Mouse (Mus musculus) G1E (cell line): ENCODE measurements around the gene Dscam. TPM values are rescaled to one million over a fixed set of nuclear protein-coding genes. Genes with fewer than 3 reads are reported as not detected.

Experiments
- ATAC-seq: 2 replicates; pipeline ENCODE4 v1.8.0; 2016; ENCODE audit warnings: mild to moderate bottlenecking; ENCODE audit not compliant: insufficient number of reproducible peaks, poor library complexity, low FRiP score, severe bottlenecking; ENCODE audit errors: extremely low read depth
- DNase-seq: peaks from one replicate; pipeline ENCODE4 v3.0.0; 2012; ENCODE audit warnings: low spot score
- H3K27me3 ChIP-seq: 2 replicates; pipeline ENCODE4 v1.6.1; 2012; ENCODE audit warnings: mild to moderate bottlenecking, low read length, inconsistent platforms; ENCODE audit not compliant: insufficient read depth
- H3K36me3 ChIP-seq: replicated peaks from 2 replicates; pipeline ENCODE3; 2012; ENCODE audit warnings: mild to moderate bottlenecking, inconsistent platforms
- H3K4me1 ChIP-seq: 2 replicates; pipeline ENCODE4 v1.6.1; 2012; ENCODE audit warnings: low read depth, low read length, inconsistent platforms, mixed read lengths; ENCODE audit not compliant: insufficient read depth
- H3K4me3 ChIP-seq: 2 replicates; pipeline ENCODE4 v1.5.1; 2012; ENCODE audit warnings: low read depth, mild to moderate bottlenecking, inconsistent platforms, low read length, moderate library complexity, mixed read lengths
- H3K9me3 ChIP-seq: replicated peaks from 2 replicates; pipeline ENCODE4 v1.6.1; 2012; ENCODE audit warnings: inconsistent platforms
- CTCF ChIP-seq: IDR thresholded peaks from 2 replicates; pipeline ENCODE4 v1.5.1; 2012; ENCODE audit warnings: low read depth, low read length, inconsistent platforms, mixed read lengths
- GATA1 ChIP-seq: IDR thresholded peaks from 2 replicates; pipeline ENCODE4 v1.6.1; 2012; ENCODE audit warnings: borderline replicate concordance, low read length, inconsistent platforms, mixed read lengths
- GATA2 ChIP-seq: IDR thresholded peaks from 2 replicates; pipeline ENCODE4 v1.6.1; 2012; ENCODE audit warnings: low read depth, low read length, inconsistent platforms, borderline replicate concordance
- POLR2AphosphoS5 ChIP-seq: IDR thresholded peaks from 2 replicates; pipeline ENCODE4 v1.6.1; 2012; ENCODE audit warnings: low read depth, low read length, inconsistent platforms; ENCODE audit not compliant: insufficient replicate concordance
- TAL1 ChIP-seq: conservative IDR thresholded peaks from 2 replicates; pipeline ENCODE4 v1.6.1; 2012; ENCODE audit warnings: low read depth, low read length, inconsistent platforms, mixed read lengths
- polyA plus RNA-seq: library from polyadenylated mRNA; stranded (reverse); fragments of >175 nt; gene quantifications from 2 replicates; pipeline ENCODE4 v1.2.3, GENCODE M21; 2012
- total RNA-seq, 2 experiments: library from RNA; stranded (forward) in 1 of 2; stranded (reverse) in 1 of 2; fragments of 200-1000 nt in 1 of 2; fragments of >200 nt in 1 of 2; fragmentation: Nextera tagmentation in 1 of 2; gene quantifications; 2 replicates each; pipeline ENCODE4 v1.2.3; 2014 to 2017

The Dscam gene
- total and polyA plus RNA-seq, 3 experiments: under 0.01 TPM; not detected in 2

- Histone ChIP-seq H3K4me1 (no peaks in the 10 kb centered on the region), H3K4me3 (no peak overlapping the region), H3K9me3 (no peaks in the 10 kb centered on the region), H3K27me3 (no peaks in the 10 kb centered on the region), H3K36me3 (no peaks in the 10 kb centered on the region)
- no peak for ATAC-seq
- TF ChIP-seq CTCF: no peak
- TF ChIP-seq TAL1: no peak
- no peak for TF ChIP-seq GATA1
- TF ChIP-seq GATA2: no peak
- no peak for TF ChIP-seq POLR2AphosphoS5
- no peak for DNase-seq
Measured at GRCm38 (mm10) chr16:96927408-96927807, 243.1 kb downstream of the Dscam start.

- ATAC-seq: no peak
- Histone ChIP-seq H3K4me1 (no peaks in the 10 kb centered on the region), H3K36me3 (no peaks in the 10 kb centered on the region), H3K4me3 (no peak overlapping the region), H3K27me3 (no peaks in the 10 kb centered on the region), H3K9me3 (no peaks in the 10 kb centered on the region)
- no peak for DNase-seq
- no peak for TF ChIP-seq CTCF
- no peak for TF ChIP-seq GATA1
- TF ChIP-seq POLR2AphosphoS5: no peak
- no peak for TF ChIP-seq GATA2
- TF ChIP-seq TAL1: no peak
Measured at GRCm38 (mm10) chr16:96926977-96927376, 243.6 kb downstream of the Dscam start.

- DNase-seq: no peak
- TF ChIP-seq GATA1 (no peak), GATA2 (no peak), CTCF (no peak), POLR2AphosphoS5 (no peak), TAL1 (no peak)
- no peak for ATAC-seq
Measured at GRCm38 (mm10) chr16:96923941-96924340, 246.6 kb downstream of the Dscam start.

GRCm38 (mm10) chr16:96914495-96914894, 256.1 kb downstream of the Dscam start:
- DNase-seq: no peak
- TF ChIP-seq GATA1 (no peak), CTCF (no peak), POLR2AphosphoS5 (no peak), TAL1 (no peak), GATA2 (no peak)
- no peak for ATAC-seq
- Histone ChIP-seq H3K27me3 (no peaks in the 10 kb centered on the region), H3K4me1 (no peaks in the 10 kb centered on the region), H3K9me3 (0 out of 2 replicates have a peak, but pooled peaks cover 2% of the 10 kb centered on the region), H3K36me3 (no peaks in the 10 kb centered on the region), H3K4me3 (no peak overlapping the region)

More at GRCm38 (mm10) chr16:96923941-96924340, 246.6 kb downstream of the Dscam start:
- Histone ChIP-seq H3K9me3 (no peaks in the 10 kb centered on the region), H3K4me1 (no peaks in the 10 kb centered on the region), H3K4me3 (no peak overlapping the region), H3K36me3 (no peaks in the 10 kb centered on the region), H3K27me3 (no peaks in the 10 kb centered on the region)

- no peaks in the 10 kb centered on the region for H3K36me3 ChIP-seq
- no peak overlapping the region for H3K4me3 ChIP-seq
- no peak for TF ChIP-seq GATA1
- TF ChIP-seq CTCF: no peak
- TF ChIP-seq POLR2AphosphoS5: no peak
- no peak for TF ChIP-seq GATA2
- TF ChIP-seq TAL1: no peak
- no peak for ATAC-seq
- H3K4me1 ChIP-seq: no peaks in the 10 kb centered on the region
- DNase-seq: no peak
- H3K27me3 ChIP-seq: no peaks in the 10 kb centered on the region
- 0 out of 2 replicates have a peak, but pooled peaks cover 2% of the 10 kb centered on the region for H3K9me3 ChIP-seq
Measured at GRCm38 (mm10) chr16:96912836-96913235, 257.7 kb downstream of the Dscam start.

GRCm38 (mm10) chr16:96912103-96912502, 258.4 kb downstream of the Dscam start:
- H3K27me3 ChIP-seq: no peaks in the 10 kb centered on the region
- DNase-seq (no peak), ATAC-seq (no peak)
- H3K4me1 ChIP-seq: no peaks in the 10 kb centered on the region
- 0 out of 2 replicates have a peak, but pooled peaks cover 2% of the 10 kb centered on the region for H3K9me3 ChIP-seq
- TF ChIP-seq TAL1 (no peak), POLR2AphosphoS5 (no peak), CTCF (no peak), GATA1 (no peak), GATA2 (no peak)
- no peaks in the 10 kb centered on the region for H3K36me3 ChIP-seq
- H3K4me3 ChIP-seq: no peak overlapping the region
